Mouse (Mus musculus): ENCODE measurements around the gene Eci1.

GRCm38 (mm10) chr17:24451220-24451619 is 24.8 kb downstream of the Eci1 start:
- TF ChIP-seq POLR2A (IDR thresholded peaks at IDR 0.05; ENCODE audit: insufficient read depth, low read length) (no peak), CTCF (IDR thresholded peaks at IDR 0.05; ENCODE audit: low read depth, low read length) (no peak)
